In genomic region chr3:121574386-121574785, GRCm38 (mm10) we compare ENCODE assay signal across 24 mouse cellular contexts. TPM values are rescaled to one million over a fixed set of nuclear protein-coding genes. Genes with fewer than 3 reads are reported as not detected.
DNase-seq lines count a peak whose midpoint lies in the region; TF ChIP-seq lines count a peak whose summit lies in the region.
"Had no signal": no experiment of that assay in that cellular context is flagged by ENCODE, and none has a peak within 500 bp of the region (broad histone marks: within the 10 kb centered on the region; RNA-seq: fewer than 3 reads in every experiment).

No protein-coding gene starts in this region.

- H3K4me3 ChIP-seq in gastrocnemius, adult 2 months = no peak overlapping the region
- H3K4me3 ChIP-seq in embryonic fibroblast, embryonic 13.5 days (ENCODE audit: insufficient read depth, low read length) = no peak overlapping the region
- H3K4me3 ChIP-seq: embryonic facial prominence, embryonic 13.5 days; embryonic facial prominence, embryonic 15.5 days; forebrain, embryonic 13.5 days; forebrain, embryonic 15.5 days had no signal

- TF ChIP-seq POLR2A in embryonic fibroblast, embryonic 13.5 days (IDR thresholded peaks at IDR 0.05; ENCODE audit: low read depth, low read length) = no peak

- TF ChIP-seq CTCF in gastrocnemius, adult 2 months (IDR thresholded peaks at IDR 0.05) = no peak
- TF ChIP-seq CTCF in embryonic fibroblast, embryonic 13.5 days (IDR thresholded peaks at IDR 0.05; ENCODE audit: borderline replicate concordance, insufficient read depth, low read length) = no peak

- no peak for DNase-seq in gastrocnemius, adult 2 months
- DNase-seq in gastrocnemius, postnatal 10 days = no peak
- peak; percentile 59 for DNase-seq in 3T3-L1 (ENCODE audit: low read depth, low spot score)
- peak; percentile 60 for DNase-seq in NIH3T3 (ENCODE audit: low read depth)
- no peak for DNase-seq in lung, postnatal 25 days (ENCODE audit: low spot score)
- DNase-seq in cerebellum, postnatal 4 days (ENCODE audit: low spot score in 2 of 2) = no peak
- no peak for DNase-seq in neural tube, embryonic 10.5 days (ENCODE audit: extremely low spot score, low spot score)
- DNase-seq: adrenal gland, adult 2 months; adrenal gland, postnatal 10 days; adrenal gland, postnatal 25 days; cerebellum, adult 11-12 months; cerebellum, adult 2 months; cerebellum, adult 9-10 months; cerebellum, postnatal 10 days; cerebellum, postnatal 25 days; embryo, embryonic 11 days had no signal

- H3K27ac ChIP-seq in gastrocnemius, adult 2 months = peak overlapping the region; percentile 68
- peak overlapping the region; percentile 93 for H3K27ac ChIP-seq in embryonic fibroblast, embryonic 13.5 days (ENCODE audit: insufficient read depth, low read length)
- H3K27ac ChIP-seq: embryonic facial prominence, embryonic 13.5 days; embryonic facial prominence, embryonic 15.5 days; forebrain, embryonic 13.5 days; forebrain, embryonic 15.5 days had no signal

- peaks cover 15% of the 10 kb centered on the region for H3K4me1 ChIP-seq in embryonic fibroblast, embryonic 13.5 days (ENCODE audit: control insufficient read depth, insufficient read depth, low read length)
- H3K4me1 ChIP-seq: forebrain, embryonic 13.5 days had no signal

- intact Hi-C loops in gastrocnemius, adult 2 months (cut with DNase I) = no loop called here

RNA-seq across cellular contexts. Expression of gene Slc44a3, which starts 42.2 kb away (rescaled TPM):
- total RNA-seq in gastrocnemius, adult 2 months (2021) = not detected
- total RNA-seq in gastrocnemius, postnatal 10 days (2021) = under 1 TPM; 0.18 to 0.33 TPM
- polyA plus RNA-seq in embryonic fibroblast, embryonic 13.5 days (2011; ENCODE audit: insufficient read length, low read depth, missing spikeins) = 0.70 TPM in 1 of 2 replicates, not detected in the other
- total RNA-seq: CH12.LX had no signal
- polyA plus RNA-seq: CD4-positive, CD25-positive, alpha-beta regulatory T cell, adult 4 months; G1E had no signal

Comparison
In these comparisons a context has a peak if more than half of its experiments do, and no peak if none do; other contexts are left out.
1. DNase-seq: peak in 3T3-L1 (single experiment) and NIH3T3 (single experiment); none in gastrocnemius, adult 2 months (single experiment), gastrocnemius, postnatal 10 days (single experiment), lung, postnatal 25 days (single experiment), cerebellum, postnatal 4 days (0 of 2) and neural tube, embryonic 10.5 days (single experiment).